Mouse (Mus musculus): ENCODE data around the gene Gas1. TPM values are rescaled to one million over a fixed set of nuclear protein-coding genes. Genes with fewer than 3 reads are reported as not detected.

The Gas1 gene
- polyA plus RNA-seq, 1 experiment from 2014 or later, result 44.4 TPM

DNA sequence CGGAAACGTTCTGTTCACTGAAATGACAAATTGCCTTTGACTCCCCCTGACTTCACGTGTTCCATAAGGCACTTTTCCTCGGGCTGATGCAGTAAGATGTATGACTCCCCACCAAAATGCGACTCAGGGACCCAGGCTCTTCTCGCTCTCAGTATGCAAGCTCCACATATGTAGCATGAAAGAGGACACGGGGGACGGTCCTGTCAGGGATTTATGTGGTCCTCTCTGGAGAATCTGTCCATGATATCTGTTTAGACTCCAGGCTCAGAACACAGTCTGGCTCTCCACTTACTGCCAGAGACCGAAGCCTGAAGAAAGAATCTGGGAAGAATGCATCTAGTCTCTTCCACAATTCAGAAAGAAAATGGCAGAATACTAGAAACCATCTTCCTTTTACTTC, 47.6 kb downstream of the Gas1 start:
- no peak for ATAC-seq
- TF ChIP-seq CTCF (IDR thresholded peaks at IDR 0.05; ENCODE audit: low read depth), result no peak
- Histone ChIP-seq H3K4me3 (ENCODE audit: low read depth, low read length) (no peak overlapping the region), H3K4me1 (replicated peaks; ENCODE audit: control insufficient read depth, insufficient read depth, low read length) (no peaks in the 10 kb centered on the region), H3K27me3 (replicated peaks; ENCODE audit: control insufficient read depth, insufficient read depth, low read length) (no peaks in the 10 kb centered on the region), H3K9ac (ENCODE audit: low read depth, low read length) (no peak overlapping the region), H3K36me3 (ENCODE audit: control insufficient read depth, insufficient read depth) (no peaks in the 10 kb centered on the region), H3K27ac (ENCODE audit: low read depth, low read length) (no peak overlapping the region), H3K9me3 (ENCODE audit: control insufficient read depth) (no peaks in the 10 kb centered on the region), H3K4me2 (replicated peaks; ENCODE audit: low read depth) (no peak overlapping the region)
- 62% methylated on average over 9 of the region's 9 CpGs for WGBS

DNA sequence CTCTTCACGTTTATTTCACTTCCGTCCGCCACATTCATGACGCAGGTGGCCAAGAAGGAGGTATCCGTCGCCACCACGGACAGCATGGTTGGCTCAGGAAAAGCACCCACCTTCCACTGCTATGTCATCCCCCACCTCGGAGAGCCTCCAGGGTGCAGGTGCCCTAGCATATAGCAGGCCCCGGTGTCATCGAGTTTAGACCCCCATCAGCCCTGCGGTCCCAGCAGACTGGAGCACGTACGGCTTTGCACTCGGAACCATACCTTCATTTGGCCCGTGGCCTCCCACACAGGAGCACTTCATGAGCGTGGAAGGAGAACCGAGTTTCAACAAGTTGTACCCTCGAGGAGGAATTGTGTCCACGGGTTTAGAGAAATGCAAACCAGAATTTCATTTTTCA, 50.8 kb downstream of the Gas1 start:
- Histone ChIP-seq H3K4me2 (replicated peaks; ENCODE audit: low read depth) (no peak overlapping the region), H3K4me1 (replicated peaks; ENCODE audit: control insufficient read depth, insufficient read depth, low read length) (no peaks in the 10 kb centered on the region)

GRCm38 (mm10) chr13:60125501-60126305, 51.5 kb downstream of the Gas1 start:
- no peak overlapping the region for H3K27ac ChIP-seq (ENCODE audit: low read depth, low read length)
- no peaks in the 10 kb centered on the region for H3K9me3 ChIP-seq (ENCODE audit: control insufficient read depth)
- no peak overlapping the region for H3K4me3 ChIP-seq (ENCODE audit: low read depth, low read length)
- no peaks in the 10 kb centered on the region for H3K36me3 ChIP-seq (ENCODE audit: control insufficient read depth, insufficient read depth)
- H3K9ac ChIP-seq (ENCODE audit: low read depth, low read length), result no peak overlapping the region
- no peaks in the 10 kb centered on the region for H3K4me1 ChIP-seq (replicated peaks; ENCODE audit: control insufficient read depth, insufficient read depth, low read length)
- no peak for ATAC-seq
- WGBS, result 51% methylated on average over 13 of the region's 13 CpGs
- TF ChIP-seq CTCF (IDR thresholded peaks at IDR 0.05; ENCODE audit: low read depth), result no peak
- no peaks in the 10 kb centered on the region for H3K27me3 ChIP-seq (replicated peaks; ENCODE audit: control insufficient read depth, insufficient read depth, low read length)
- H3K4me2 ChIP-seq (replicated peaks; ENCODE audit: low read depth), result no peak overlapping the region

More for the DNA sequence above, 50.8 kb downstream of the Gas1 start:
- Histone ChIP-seq H3K36me3 (ENCODE audit: control insufficient read depth, insufficient read depth) (no peaks in the 10 kb centered on the region), H3K9me3 (ENCODE audit: control insufficient read depth) (no peaks in the 10 kb centered on the region), H3K27me3 (replicated peaks; ENCODE audit: control insufficient read depth, insufficient read depth, low read length) (no peaks in the 10 kb centered on the region), H3K4me3 (ENCODE audit: low read depth, low read length) (no peak overlapping the region), H3K9ac (ENCODE audit: low read depth, low read length) (no peak overlapping the region), H3K27ac (ENCODE audit: low read depth, low read length) (no peak overlapping the region)
- WGBS, result 69% methylated on average over 19 of the region's 19 CpGs
- no peak for ATAC-seq
- no peak for TF ChIP-seq CTCF (IDR thresholded peaks at IDR 0.05; ENCODE audit: low read depth)

- no peaks in the 10 kb centered on the region for H3K27me3 ChIP-seq (replicated peaks; ENCODE audit: control insufficient read depth, insufficient read depth, low read length)
- no peak overlapping the region for H3K4me3 ChIP-seq (ENCODE audit: low read depth, low read length)
- H3K4me1 ChIP-seq (replicated peaks; ENCODE audit: control insufficient read depth, insufficient read depth, low read length), result no peaks in the 10 kb centered on the region
- no peaks in the 10 kb centered on the region for H3K9me3 ChIP-seq (ENCODE audit: control insufficient read depth)
- no peak overlapping the region for H3K27ac ChIP-seq (ENCODE audit: low read depth, low read length)
- TF ChIP-seq CTCF (IDR thresholded peaks at IDR 0.05; ENCODE audit: low read depth), result no peak
- no peaks in the 10 kb centered on the region for H3K36me3 ChIP-seq (ENCODE audit: control insufficient read depth, insufficient read depth)
- H3K9ac ChIP-seq (ENCODE audit: low read depth, low read length), result no peak overlapping the region
- no peak for ATAC-seq
- H3K4me2 ChIP-seq (replicated peaks; ENCODE audit: low read depth), result no peak overlapping the region
- WGBS, result 29% methylated on average over 3 of the region's 3 CpGs
Observed at GRCm38 (mm10) chr13:60125020-60125419, 52.1 kb downstream of the Gas1 start.

- H3K4me1 ChIP-seq (replicated peaks; ENCODE audit: control insufficient read depth, insufficient read depth, low read length), result no peaks in the 10 kb centered on the region
- H3K4me3 ChIP-seq (ENCODE audit: low read depth, low read length), result no peak overlapping the region
- no peaks in the 10 kb centered on the region for H3K36me3 ChIP-seq (ENCODE audit: control insufficient read depth, insufficient read depth)
- ATAC-seq, result no peak
- no peak overlapping the region for H3K9ac ChIP-seq (ENCODE audit: low read depth, low read length)
- 63% methylated on average over 7 of the region's 7 CpGs for WGBS
- no peaks in the 10 kb centered on the region for H3K27me3 ChIP-seq (replicated peaks; ENCODE audit: control insufficient read depth, insufficient read depth, low read length)
- no peaks in the 10 kb centered on the region for H3K9me3 ChIP-seq (ENCODE audit: control insufficient read depth)
- H3K27ac ChIP-seq (ENCODE audit: low read depth, low read length), result no peak overlapping the region
- no peak overlapping the region for H3K4me2 ChIP-seq (replicated peaks; ENCODE audit: low read depth)
- TF ChIP-seq CTCF (IDR thresholded peaks at IDR 0.05; ENCODE audit: low read depth), result no peak
Observed at GRCm38 (mm10) chr13:60124456-60124855, 52.7 kb downstream of the Gas1 start.

Data from intestine, postnatal 0 days (tissue).